Mouse (Mus musculus) megakaryocyte, embryonic 14.5 days (primary cell): ENCODE data around the gene Cd3eap.

Source experiments
- FLI1 ChIP-seq: IDR thresholded peaks from 2 replicates; pipeline ENCODE4 v1.6.1; 2012; ENCODE audit warnings: low read length, inconsistent platforms, mixed read lengths
- GATA1 ChIP-seq: IDR thresholded peaks from 3 replicates; pipeline ENCODE4 v1.6.1; 2012; ENCODE audit warnings: mixed read lengths, low read length, inconsistent platforms, borderline replicate concordance

DNA sequence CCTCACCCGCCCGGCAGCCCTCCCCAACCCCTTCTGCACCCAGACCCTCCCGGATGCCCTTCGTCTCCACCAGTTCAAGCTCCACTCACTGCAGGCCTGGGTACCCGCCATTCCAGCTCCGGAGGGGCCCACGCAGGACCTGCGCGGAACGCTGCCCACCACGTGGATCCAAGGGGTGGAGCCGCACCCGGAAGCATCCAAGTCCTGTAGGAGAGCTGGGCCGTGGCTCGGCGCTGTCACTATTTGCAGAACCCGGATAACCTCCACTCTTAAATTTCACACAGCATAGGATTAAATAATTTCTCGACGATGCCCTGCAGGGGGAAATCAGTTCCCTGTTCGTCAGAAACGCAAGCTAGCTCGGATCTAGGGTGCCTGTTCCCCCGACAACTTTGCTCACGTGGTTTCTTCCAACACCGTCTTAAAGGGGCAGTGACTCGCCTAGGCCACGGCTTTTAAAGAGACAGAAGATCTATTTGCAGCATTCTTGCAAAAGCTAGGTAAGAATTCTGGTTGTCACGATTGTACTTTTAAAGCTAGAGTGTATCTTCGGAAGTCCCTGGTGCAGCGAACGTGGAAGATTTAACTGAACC, at the start of gene Cd3eap, which contains the start of gene Ppp1r13l:
- TF ChIP-seq GATA1 (no peak), FLI1 (no peak)
